In genomic region chr3:38648633-38649032, GRCm38 (mm10) we compare ENCODE assay signal across 15 mouse cellular contexts.
"Had no signal": no experiment of that assay in that cellular context is flagged by ENCODE, and none has a peak within 500 bp of the region (broad histone marks: within the 10 kb centered on the region; RNA-seq: fewer than 3 reads in every experiment).

No protein-coding gene starts in this region.

- ATAC-seq: hindbrain, embryonic 16.5 days; liver, embryonic 12.5 days; midbrain, embryonic 13.5 days had no signal

- H3K4me3 ChIP-seq: intestine, embryonic 15.5 days; limb, embryonic 10.5 days; limb, embryonic 13.5 days; liver, embryonic 12.5 days; liver, embryonic 15.5 days; midbrain, embryonic 13.5 days had no signal

- H3K4me1 ChIP-seq: intestine, embryonic 15.5 days; limb, embryonic 10.5 days; liver, embryonic 12.5 days; liver, embryonic 15.5 days had no signal

- H3K27me3 ChIP-seq: intestine, embryonic 15.5 days; limb, embryonic 13.5 days; liver, embryonic 12.5 days; liver, embryonic 15.5 days; midbrain, embryonic 13.5 days had no signal

- H3K9me3 ChIP-seq: intestine, embryonic 15.5 days; limb, embryonic 10.5 days; limb, embryonic 13.5 days; liver, embryonic 12.5 days; liver, embryonic 15.5 days; midbrain, embryonic 13.5 days had no signal

- H3K9ac ChIP-seq: intestine, embryonic 15.5 days; limb, embryonic 13.5 days; liver, embryonic 12.5 days; liver, embryonic 15.5 days; midbrain, embryonic 13.5 days had no signal

- H3K4me2 ChIP-seq: intestine, embryonic 15.5 days; limb, embryonic 13.5 days; liver, embryonic 12.5 days; liver, embryonic 15.5 days; midbrain, embryonic 13.5 days had no signal

- H3K27ac ChIP-seq: intestine, embryonic 15.5 days; limb, embryonic 10.5 days; limb, embryonic 13.5 days; liver, embryonic 12.5 days; liver, embryonic 15.5 days; macrophage; midbrain, embryonic 13.5 days had no signal

- H3K36me3 ChIP-seq: intestine, embryonic 15.5 days; limb, embryonic 10.5 days; limb, embryonic 13.5 days; liver, embryonic 12.5 days; liver, embryonic 15.5 days; midbrain, embryonic 13.5 days had no signal

- DNase-seq: kidney, adult 11 months; kidney, adult 9 months; kidney, postnatal 10 days; kidney, postnatal 4 days; liver; lung, postnatal 14 days; thymus, postnatal 25 days had no signal
